Mouse (Mus musculus) kidney, postnatal 0 days (tissue): ENCODE measurements around the gene Plpp4. TPM values are rescaled to one million over a fixed set of nuclear protein-coding genes. Genes with fewer than 3 reads are reported as not detected.

Experiments used
- ATAC-seq: fragments of 200-750 bp; cut with Nextera tagmentation; replicated peaks from 2 replicates; pipeline ENCODE4 v1.8.0; 2017; ENCODE audit warnings: low read depth, moderate number of reproducible peaks, moderate TSS enrichment, moderate library complexity; ENCODE audit not compliant: low FRiP score
- DNase-seq: peaks from one replicate; pipeline ENCODE4 v3.0.0-alpha.2; 2016; ENCODE audit warnings: low spot score
- H3K27ac ChIP-seq: fragments of 300-500 bp; sonication (generic); 2 replicates; pipeline ENCODE4 v1.5.1; 2014; ENCODE audit warnings: mild to moderate bottlenecking
- H3K27me3 ChIP-seq: fragments of 300-500 bp; sonication (generic); 2 replicates; pipeline ENCODE4 v1.6.1; 2014; ENCODE audit warnings: low read length, mixed read lengths; ENCODE audit not compliant: insufficient read depth
- H3K36me3 ChIP-seq: fragments of 300-500 bp; sonication (generic); 2 replicates; pipeline ENCODE4 v1.6.1; 2014; ENCODE audit warnings: low read length, mixed read lengths; ENCODE audit not compliant: insufficient read depth
- H3K4me1 ChIP-seq: fragments of 300-500 bp; sonication (generic); replicated peaks from 2 replicates; pipeline ENCODE4 v1.6.1; 2014; ENCODE audit warnings: antibody characterized with exemption, low read length, mixed read lengths; ENCODE audit not compliant: insufficient read depth
- H3K4me2 ChIP-seq: fragments of 300-500 bp; sonication (generic); 2 replicates; pipeline ENCODE4 v1.6.1; 2014; ENCODE audit warnings: mild to moderate bottlenecking, low read length, moderate library complexity, mixed read lengths
- H3K4me3 ChIP-seq: fragments of 300-500 bp; sonication (generic); replicated peaks from 2 replicates; pipeline ENCODE4 v1.5.1; 2014; ENCODE audit warnings: low read depth, low read length
- H3K9ac ChIP-seq: fragments of 300-500 bp; sonication (generic); 2 replicates; pipeline ENCODE4 v1.6.1; 2014; ENCODE audit warnings: low read depth, low read length
- H3K9me3 ChIP-seq: fragments of 300-500 bp; sonication (generic); replicated peaks from 2 replicates; pipeline ENCODE4 v1.6.1; 2016; ENCODE audit warnings: low read length, inconsistent platforms, mixed read lengths
- CTCF ChIP-seq: IDR thresholded peaks from 2 replicates; pipeline ENCODE4 v1.5.1; 2016; ENCODE audit warnings: antibody characterized with exemption, low read depth, mild to moderate bottlenecking, moderate library complexity
- WGBS: fragments of 180-500 bp; shearing (Covaris S2); extraction: QIAGEN DNeasy Blood & Tissue Kit; methylation state at CpG from one replicate; pipeline ENCODE4 v1.1.7; 2014; 5-methylcytosine and 5-hydroxymethylcytosine counted together
- polyA plus RNA-seq: library from polyadenylated mRNA; unstranded; fragments of >200 nt; fragmentation: Nextera tagmentation; extraction: Ambion mirVana; gene quantifications from 2 replicates; pipeline ENCODE4 v1.2.1, GENCODE M21; 2015

The Plpp4 gene
- polyA plus RNA-seq = 2.1 and 2.4 TPM in 2 replicates

DNA sequence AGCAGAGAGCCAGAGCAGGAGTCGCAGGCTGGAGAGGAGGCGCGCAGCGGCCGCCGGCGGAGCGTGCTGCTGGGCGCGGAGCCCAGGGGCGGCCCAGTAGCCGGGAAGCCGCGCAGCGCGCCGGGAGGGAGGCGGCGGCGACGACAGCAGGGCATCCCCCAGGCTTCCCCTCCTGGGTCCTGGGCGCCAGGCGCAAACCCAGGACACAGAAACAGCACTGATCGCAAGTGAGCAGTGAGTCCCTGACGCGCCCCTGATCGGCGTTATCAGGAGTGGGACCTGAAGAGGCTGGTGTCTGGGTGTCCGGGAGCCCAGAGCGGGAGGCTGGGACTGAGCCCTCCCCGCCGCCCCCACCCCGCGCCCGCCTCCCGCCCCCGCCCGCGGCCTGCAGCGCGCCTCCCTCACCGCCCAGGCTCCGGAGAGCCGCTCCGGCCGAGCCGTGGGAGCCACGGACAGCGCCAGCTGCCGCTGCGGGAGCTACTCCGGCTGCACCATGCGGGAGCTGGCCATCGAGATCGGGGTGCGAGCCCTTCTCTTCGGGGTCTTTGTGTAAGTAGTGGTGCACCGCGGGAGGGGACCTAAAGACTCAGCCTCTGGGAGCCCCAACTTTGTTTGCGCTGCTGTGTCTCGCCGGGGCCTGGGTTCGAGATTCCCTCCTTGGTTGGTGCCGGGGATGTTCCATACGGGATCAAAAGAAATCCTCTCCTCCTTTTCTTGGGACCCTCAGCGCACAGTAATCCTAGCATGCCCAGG, at the start of gene Plpp4:
TSS of gene Plpp4 (plus strand) at position 411 of the 753 bp plus-strand sequence.
- peak within 1 kb of the TSS; percentile 78 for H3K4me2 ChIP-seq

DNA sequence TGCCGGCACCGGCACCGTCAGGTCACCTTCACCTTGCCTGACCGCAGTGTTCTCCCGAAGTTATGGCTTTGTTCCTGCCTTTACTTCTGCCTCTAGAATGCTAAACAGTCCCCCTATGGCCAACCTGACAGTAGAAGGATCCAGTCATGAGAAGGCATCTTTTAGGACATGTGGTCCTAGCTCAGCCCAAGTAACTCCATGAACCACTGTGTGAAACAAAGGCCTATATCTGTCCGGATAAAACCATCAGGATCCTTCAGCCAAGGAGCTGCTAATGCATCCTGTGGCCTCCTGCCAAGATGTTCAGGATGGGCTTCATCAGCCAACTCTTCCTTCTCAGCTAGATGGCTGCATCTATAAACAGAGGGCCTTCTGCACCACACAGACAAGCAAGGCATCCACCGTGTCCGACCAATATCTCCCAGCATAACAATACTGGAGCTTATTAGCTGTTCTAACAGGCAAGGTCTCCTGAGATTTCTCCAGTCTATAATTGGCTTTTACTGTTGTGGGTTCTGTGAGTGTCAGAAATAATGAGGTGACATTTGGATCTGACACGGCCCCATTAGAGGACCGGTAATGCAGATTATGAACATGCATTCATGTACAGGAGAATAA, 40.8 kb upstream of the Plpp4 start:
- no peaks in the 10 kb centered on the region for H3K27me3 ChIP-seq
- H3K4me2 ChIP-seq = no peak overlapping the region
- no peak for TF ChIP-seq CTCF
- WGBS = 86% methylated on average over 10 of the region's 10 CpGs
- no peak overlapping the region for H3K27ac ChIP-seq
- ATAC-seq (no peak), DNase-seq (no peak)
- H3K4me1 ChIP-seq = no peaks in the 10 kb centered on the region
- no peak overlapping the region for H3K9ac ChIP-seq
- H3K36me3 ChIP-seq = no peaks in the 10 kb centered on the region
- no peak overlapping the region for H3K4me3 ChIP-seq
- no peaks in the 10 kb centered on the region for H3K9me3 ChIP-seq

More for the DNA sequence above, at the start of gene Plpp4:
- no peaks in the 10 kb centered on the region for H3K9me3 ChIP-seq
- H3K27ac ChIP-seq = no peak within 1 kb of the TSS
- H3K27me3 ChIP-seq = peaks cover 9% of the 10 kb centered on the region; the same call in 1 of the 2 replicates
- ATAC-seq (peak; percentile 52), DNase-seq (peak; percentile 59)
- TF ChIP-seq CTCF = no peak
- H3K36me3 ChIP-seq = no peaks in the 10 kb centered on the region
- peak within 1 kb of the TSS; percentile 39 for H3K4me3 ChIP-seq
- peak within 1 kb of the TSS; percentile 44; the same call in 1 of the 2 replicates for H3K9ac ChIP-seq
- no peaks in the 10 kb centered on the region for H3K4me1 ChIP-seq
- 1% methylated on average over 53 of the region's 66 CpGs for WGBS

DNA sequence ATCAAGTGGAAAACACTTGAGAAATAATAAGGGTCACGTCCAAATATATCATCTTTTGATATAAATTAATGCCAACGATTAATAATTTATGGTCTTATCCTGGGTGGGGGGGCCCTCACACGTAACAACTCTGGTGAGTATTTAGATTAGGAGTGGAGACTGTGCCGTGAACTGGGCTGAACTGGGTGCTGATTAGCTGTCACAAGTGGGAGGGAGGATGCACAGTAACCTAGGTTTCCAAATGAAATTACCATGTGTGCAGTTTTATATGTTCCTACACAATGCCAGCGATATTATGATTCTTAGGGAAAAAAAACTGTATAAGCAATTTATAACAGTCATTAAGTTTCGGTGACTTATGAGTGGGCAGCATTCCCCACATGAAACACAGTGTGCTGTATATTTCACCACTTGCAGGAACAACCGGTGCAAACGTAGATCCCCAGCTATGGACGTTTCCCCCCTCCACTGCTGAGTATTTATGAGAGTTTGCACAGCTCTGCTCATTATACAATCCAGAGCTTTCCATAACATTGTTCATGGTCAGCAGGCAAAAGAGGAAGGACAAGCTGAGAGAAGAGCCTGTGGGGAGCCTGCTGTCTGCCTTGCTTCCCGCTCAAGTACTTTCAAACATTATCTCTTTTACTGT, 40.2 kb upstream of the Plpp4 start:
- WGBS = 60% methylated on average over 10 of the region's 10 CpGs
- DNase-seq = no peak
- H3K27me3 ChIP-seq = no peaks in the 10 kb centered on the region

DNA sequence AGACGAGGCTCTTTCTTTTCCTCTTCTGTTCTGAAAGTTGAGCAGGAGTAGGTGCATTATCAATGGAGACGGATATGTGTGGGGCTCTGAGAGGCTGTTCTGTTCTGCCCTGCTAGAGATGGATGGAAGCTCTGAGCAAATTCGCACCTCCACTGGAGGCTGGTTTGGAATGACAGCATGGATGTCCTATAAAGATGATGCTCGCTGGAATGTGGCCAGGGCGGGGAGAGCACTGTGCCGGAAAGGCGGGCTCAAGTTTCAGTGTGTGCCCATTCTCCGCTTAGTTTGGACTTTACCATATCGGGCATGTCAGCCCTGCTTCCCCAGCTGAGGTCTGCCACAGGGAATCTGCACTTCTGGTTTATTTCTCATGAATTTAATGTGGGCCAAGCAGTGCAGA, 35.9 kb upstream of the Plpp4 start:
- DNase-seq (peak; percentile 31), ATAC-seq (no peak)
- WGBS = 44% methylated on average over 9 of the region's 9 CpGs

More for the DNA sequence above, 40.2 kb upstream of the Plpp4 start:
- no peak for ATAC-seq
- Histone ChIP-seq H3K4me1 (no peaks in the 10 kb centered on the region), H3K27ac (no peak overlapping the region), H3K36me3 (no peaks in the 10 kb centered on the region), H3K4me2 (no peak overlapping the region), H3K4me3 (no peak overlapping the region), H3K9me3 (no peaks in the 10 kb centered on the region), H3K9ac (no peak overlapping the region)
- no peak for TF ChIP-seq CTCF

DNA sequence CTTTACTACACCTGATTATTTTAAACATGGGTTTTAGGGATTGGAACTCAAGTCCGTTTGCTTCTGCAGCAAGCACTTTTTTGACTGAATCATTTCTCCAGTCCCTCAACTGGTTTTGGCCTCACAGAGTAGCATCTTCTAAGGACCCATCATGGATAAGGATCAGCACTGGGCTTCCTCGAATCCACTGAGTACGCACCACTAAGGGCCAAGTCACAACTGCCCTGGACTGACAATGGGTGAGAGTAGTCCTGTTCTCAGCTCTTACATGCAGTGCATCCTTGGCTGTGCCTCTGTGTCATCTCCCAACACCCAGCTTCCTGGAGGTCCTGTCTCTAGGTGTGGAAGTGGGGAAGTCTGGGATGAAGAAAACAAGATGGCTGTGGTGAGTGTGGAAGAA, 35.2 kb upstream of the Plpp4 start:
- Histone ChIP-seq H3K27ac (no peak overlapping the region), H3K4me2 (no peak overlapping the region), H3K36me3 (no peaks in the 10 kb centered on the region), H3K27me3 (no peaks in the 10 kb centered on the region), H3K9ac (no peak overlapping the region), H3K4me1 (no peaks in the 10 kb centered on the region), H3K9me3 (no peaks in the 10 kb centered on the region), H3K4me3 (no peak overlapping the region)
- no peak for DNase-seq
- no peak for TF ChIP-seq CTCF
- no peak for ATAC-seq
- WGBS = 85% methylated on average over 3 of the region's 3 CpGs

More for the DNA sequence above, 35.9 kb upstream of the Plpp4 start:
- TF ChIP-seq CTCF = no peak
- no peak overlapping the region for H3K9ac ChIP-seq
- H3K9me3 ChIP-seq = no peaks in the 10 kb centered on the region
- no peaks in the 10 kb centered on the region for H3K27me3 ChIP-seq
- no peak overlapping the region for H3K4me3 ChIP-seq
- no peak overlapping the region for H3K4me2 ChIP-seq
- H3K36me3 ChIP-seq = no peaks in the 10 kb centered on the region
- H3K27ac ChIP-seq = no peak overlapping the region
- H3K4me1 ChIP-seq = no peaks in the 10 kb centered on the region

DNA sequence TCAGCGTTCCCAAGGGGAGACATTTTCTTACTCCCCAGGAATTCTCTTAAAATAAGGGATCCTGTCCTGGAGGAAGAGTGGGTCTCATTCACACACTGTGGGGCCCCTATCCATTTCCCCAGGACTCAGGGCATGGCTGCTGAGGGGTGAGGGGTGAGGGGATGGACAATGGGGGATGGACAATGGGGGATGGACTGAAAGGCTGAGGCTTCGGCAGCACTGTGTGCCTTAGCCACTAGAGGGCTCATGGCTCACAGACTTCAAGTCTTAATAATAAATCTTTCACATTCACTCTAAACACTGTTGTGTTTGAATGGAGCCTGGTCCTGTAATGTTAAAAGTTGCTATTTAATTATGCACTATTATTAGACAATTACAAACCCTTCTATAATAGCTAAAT, 21.4 kb upstream of the Plpp4 start:
- no peak overlapping the region for H3K27ac ChIP-seq
- no peak overlapping the region for H3K9ac ChIP-seq
- H3K4me2 ChIP-seq = no peak overlapping the region
- TF ChIP-seq CTCF = peak; percentile 64
- DNase-seq = peak; percentile 72
- H3K36me3 ChIP-seq = no peaks in the 10 kb centered on the region
- WGBS = 49% methylated on average over 2 of the region's 2 CpGs
- no peaks in the 10 kb centered on the region for H3K4me1 ChIP-seq
- no peak overlapping the region for H3K4me3 ChIP-seq
- no peaks in the 10 kb centered on the region for H3K9me3 ChIP-seq
- H3K27me3 ChIP-seq = no peaks in the 10 kb centered on the region
- no peak for ATAC-seq
